Mouse (Mus musculus): Measurements from ENCODE around the gene 6430531B16Rik. TPM values are rescaled to one million over a fixed set of nuclear protein-coding genes. Genes with fewer than 3 reads are reported as not detected.

6430531B16Rik gene
- total RNA-seq, 2 experiments from 2014 or later, result not detected

- no peak for DNase-seq
Observed at GRCm38 (mm10) chr7:139970216-139970919, 8.2 kb downstream of the 6430531B16Rik start.

- DNase-seq, result peak; percentile 87
Observed at GRCm38 (mm10) chr7:139969348-139970130, 9.0 kb downstream of the 6430531B16Rik start.

- no peak for DNase-seq
Observed at GRCm38 (mm10) chr7:139968428-139968827, 10.1 kb downstream of the 6430531B16Rik start.

- no peak for DNase-seq
Observed at GRCm38 (mm10) chr7:139967175-139967574, 11.4 kb downstream of the 6430531B16Rik start.

- no peak for DNase-seq
Observed at GRCm38 (mm10) chr7:139963814-139964213, 14.7 kb downstream of the 6430531B16Rik start.

- no peak for DNase-seq
Observed at GRCm38 (mm10) chr7:139961141-139961540, 17.4 kb downstream of the 6430531B16Rik start.

- DNase-seq, result no peak
Observed at GRCm38 (mm10) chr7:139957958-139958357, 20.6 kb downstream of the 6430531B16Rik start.

GRCm38 (mm10) chr7:139957437-139957836, 21.1 kb downstream of the 6430531B16Rik start:
- DNase-seq, result no peak

GRCm38 (mm10) chr7:139956658-139957057, 21.9 kb downstream of the 6430531B16Rik start:
- no peak for DNase-seq

- no peak for DNase-seq
Observed at GRCm38 (mm10) chr7:139955505-139955904, 23.1 kb downstream of the 6430531B16Rik start.

GRCm38 (mm10) chr7:139951991-139952633, 26.4 kb downstream of the 6430531B16Rik start:
- DNase-seq, result no peak

- DNase-seq, result no peak
Observed at GRCm38 (mm10) chr7:139951079-139951478, 27.5 kb downstream of the 6430531B16Rik start.

- peak; percentile 47 for DNase-seq
Observed at GRCm38 (mm10) chr7:139950283-139950971, 28.1 kb downstream of the 6430531B16Rik start.

GRCm38 (mm10) chr7:139949893-139950282, 28.7 kb downstream of the 6430531B16Rik start:
- DNase-seq, result peak; percentile 42

- no peak for DNase-seq
Observed at GRCm38 (mm10) chr7:139946032-139946431, 32.5 kb downstream of the 6430531B16Rik start.

GRCm38 (mm10) chr7:139945516-139945915, 33.0 kb downstream of the 6430531B16Rik start:
- DNase-seq, result no peak

GRCm38 (mm10) chr7:139944291-139945240, 34.0 kb downstream of the 6430531B16Rik start:
- DNase-seq, result no peak

- peak; percentile 30 for DNase-seq
Observed at GRCm38 (mm10) chr7:139943674-139944281, 34.8 kb downstream of the 6430531B16Rik start, which contains the start of gene Utf1. Gene Utf1, plus strand, starts transcription at chr7:139943789.

- DNase-seq, result peak; percentile 17
Observed at GRCm38 (mm10) chr7:139940476-139941209, 37.9 kb downstream of the 6430531B16Rik start.

- no peak for DNase-seq
Observed at GRCm38 (mm10) chr7:139937810-139938209, 40.7 kb downstream of the 6430531B16Rik start.
